Mouse (Mus musculus) C2C12 (cell line): ENCODE measurements around the gene Dab2. TPM values are rescaled to one million over a fixed set of nuclear protein-coding genes. Genes with fewer than 3 reads are reported as not detected.

Source experiments
- H3K27me3 ChIP-seq: one replicate; pipeline ENCODE4 v1.6.1; 2011; ENCODE audit not compliant: control insufficient read depth, insufficient read depth, insufficient read length
- H3K36me3 ChIP-seq: one replicate; pipeline ENCODE4 v1.6.1; 2011; ENCODE audit not compliant: control insufficient read depth, insufficient read depth
- H3K4me3 ChIP-seq: one replicate; pipeline ENCODE4 v1.5.1; 2011; ENCODE audit warnings: mild to moderate bottlenecking, control low read depth; ENCODE audit not compliant: poor library complexity, insufficient read depth, severe bottlenecking
- H3K79me2 ChIP-seq: one replicate; pipeline ENCODE4 v1.6.1; 2011; ENCODE audit not compliant: control insufficient read depth, insufficient read depth
- H3K79me3 ChIP-seq: one replicate; pipeline ENCODE4 v1.6.1; 2011; ENCODE audit warnings: low read depth, control low read depth
- H3ac ChIP-seq: one replicate; pipeline ENCODE3; 2011; ENCODE audit warnings: low read depth; ENCODE audit not compliant: control insufficient read depth, insufficient read length
- CEBPB ChIP-seq: IDR thresholded peaks from one replicate; pipeline ENCODE4 v1.6.1; 2011; ENCODE audit warnings: low read depth, mild to moderate bottlenecking, control low read depth, moderate library complexity
- CTCF ChIP-seq: IDR thresholded peaks from one replicate; pipeline ENCODE4 v1.5.1; 2011; ENCODE audit not compliant: control insufficient read depth, insufficient read depth, insufficient read length
- FOSL1 ChIP-seq: IDR thresholded peaks from one replicate; pipeline ENCODE4 v1.8.0; 2011; ENCODE audit warnings: mild to moderate bottlenecking, low read length; ENCODE audit not compliant: poor library complexity, insufficient read depth, severe bottlenecking
- MAX ChIP-seq: IDR thresholded peaks from one replicate; pipeline ENCODE4 v1.6.1; 2011; ENCODE audit warnings: mild to moderate bottlenecking, control low read depth
- MYOD1 ChIP-seq: IDR thresholded peaks from one replicate; pipeline ENCODE4 v1.6.1; 2011; ENCODE audit warnings: low read depth; ENCODE audit not compliant: control insufficient read depth, insufficient read length
- MYOG ChIP-seq: IDR thresholded peaks from one replicate; pipeline ENCODE4 v1.6.1; 2011; ENCODE audit not compliant: control insufficient read depth, insufficient read length; ENCODE audit errors: extremely low read depth
- USF1 ChIP-seq: IDR thresholded peaks from one replicate; pipeline ENCODE4 v1.6.1; 2011; ENCODE audit warnings: low read depth, mild to moderate bottlenecking, control low read depth, moderate library complexity
- polyA plus RNA-seq: library from polyadenylated mRNA; unstranded; fragments of >200 nt; fragmentation: generic; extraction: Trizol; gene quantifications from one replicate; pipeline ENCODE4 v1.2.1, GENCODE M21; 2012; ENCODE audit warnings: missing spikeins

The Dab2 gene
- polyA plus RNA-seq, 1 experiment = 31.3 TPM

DNA sequence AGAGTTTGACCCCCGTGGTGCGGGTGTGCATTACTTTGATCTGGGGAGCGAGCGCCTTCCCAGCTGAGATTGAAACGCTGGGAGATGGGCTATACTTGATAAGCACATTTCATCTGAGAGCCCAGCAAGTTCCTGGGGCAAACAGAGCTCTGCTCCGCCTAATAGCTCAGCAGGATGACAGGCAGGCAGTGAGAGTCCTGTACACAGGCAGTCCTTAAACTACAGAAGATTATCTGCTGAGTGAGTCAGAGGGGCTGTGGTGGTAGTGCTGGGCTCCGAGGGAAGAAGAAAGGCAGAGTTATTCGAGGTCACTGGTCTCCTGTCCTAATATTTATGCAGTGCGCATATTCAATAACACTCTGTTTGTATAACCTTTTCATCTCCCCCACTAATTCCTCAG, 149.3 kb downstream of the Dab2 start:
- Histone ChIP-seq H3K4me3 (no peak overlapping the region), H3ac (no peak overlapping the region), H3K27me3 (no peaks in the 10 kb centered on the region), H3K79me3 (no peaks in the 10 kb centered on the region), H3K36me3 (no peaks in the 10 kb centered on the region), H3K79me2 (no peaks in the 10 kb centered on the region)
- TF ChIP-seq MAX (no peak), CEBPB (no peak), USF1 (no peak), MYOG (no peak)

DNA sequence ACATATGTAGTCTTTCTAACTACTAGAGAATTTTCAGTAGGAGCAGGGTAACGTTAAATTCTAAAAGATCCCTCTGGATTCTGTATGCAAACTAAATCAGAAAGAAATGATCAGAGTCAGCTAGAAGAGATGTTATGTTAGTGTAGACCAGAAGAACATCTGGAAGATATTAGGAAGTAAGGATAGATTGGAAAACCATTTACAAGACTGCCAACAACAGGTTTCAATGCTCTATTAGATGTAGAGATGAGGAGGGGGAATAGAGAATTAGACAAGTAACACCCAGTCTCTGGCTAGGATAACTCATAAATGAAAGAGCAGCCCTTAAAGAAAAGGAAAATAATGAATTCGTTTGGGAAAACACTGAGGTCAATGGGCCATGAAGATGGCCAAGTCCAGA, 154.9 kb downstream of the Dab2 start:
- H3K36me3 ChIP-seq = no peaks in the 10 kb centered on the region
- H3K79me2 ChIP-seq = no peaks in the 10 kb centered on the region
- no peaks in the 10 kb centered on the region for H3K79me3 ChIP-seq
- H3K27me3 ChIP-seq = no peaks in the 10 kb centered on the region
- no peak overlapping the region for H3ac ChIP-seq
- TF ChIP-seq MYOD1 (no peak), CTCF (no peak), CEBPB (no peak), MAX (no peak), MYOG (no peak), USF1 (no peak), FOSL1 (no peak)
- H3K4me3 ChIP-seq = no peak overlapping the region

DNA sequence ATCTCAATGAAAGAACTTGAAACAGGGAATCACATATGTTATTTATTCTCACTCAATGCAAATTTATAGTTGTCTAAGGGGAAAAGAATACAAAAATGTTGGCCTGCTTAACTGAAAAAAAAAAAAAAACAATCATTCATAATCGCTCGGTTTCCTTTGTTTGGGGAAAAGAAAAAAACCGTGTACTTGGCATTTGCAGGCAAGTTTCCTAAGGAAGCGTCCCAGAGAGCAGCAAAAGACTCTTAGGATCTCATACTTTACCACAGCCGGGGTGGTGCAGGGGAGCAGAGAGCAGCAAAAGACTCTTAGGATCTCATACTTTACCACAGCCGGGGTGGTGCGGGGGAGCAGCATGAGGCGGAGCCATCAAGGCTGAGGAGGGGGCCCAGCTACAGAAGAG, 161.8 kb downstream of the Dab2 start:
- Histone ChIP-seq H3K4me3 (no peak overlapping the region), H3K36me3 (no peaks in the 10 kb centered on the region), H3ac (no peak overlapping the region), H3K27me3 (no peaks in the 10 kb centered on the region), H3K79me3 (no peaks in the 10 kb centered on the region), H3K79me2 (no peaks in the 10 kb centered on the region)
- TF ChIP-seq MYOG = no peak
- no peak for TF ChIP-seq FOSL1
- TF ChIP-seq CTCF = no peak
- TF ChIP-seq MYOD1 = no peak
- no peak for TF ChIP-seq MAX
- no peak for TF ChIP-seq USF1
- TF ChIP-seq CEBPB = no peak

DNA sequence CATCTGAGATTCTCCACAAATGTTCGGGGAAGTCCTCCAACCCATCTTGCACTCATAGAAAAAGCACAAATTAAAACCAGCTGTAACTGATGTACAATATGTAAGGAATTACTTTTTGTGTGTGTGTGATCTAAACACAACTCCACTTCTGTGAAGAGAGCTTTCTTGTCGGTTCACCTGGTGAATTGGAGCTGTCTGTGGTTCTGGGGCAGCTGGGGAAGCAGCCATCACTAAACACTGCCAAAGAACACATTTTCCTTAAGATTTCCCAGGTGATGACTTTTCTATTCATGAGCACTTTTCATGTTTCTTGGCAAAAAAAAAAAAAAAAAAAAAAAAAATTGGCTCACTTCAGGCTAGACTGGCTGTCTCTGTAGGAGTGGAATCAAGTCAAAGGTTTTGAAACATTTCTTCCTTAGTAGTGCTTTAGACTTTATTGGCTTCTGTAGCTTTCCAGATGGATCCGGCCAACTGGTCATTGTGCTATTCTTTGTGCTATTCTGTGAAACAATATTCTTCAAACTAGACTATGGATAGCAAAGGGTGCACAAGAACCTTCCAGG, 163.9 kb downstream of the Dab2 start:
- Histone ChIP-seq H3K27me3 (no peaks in the 10 kb centered on the region), H3K4me3 (no peak overlapping the region), H3K79me2 (no peaks in the 10 kb centered on the region), H3K79me3 (no peaks in the 10 kb centered on the region), H3ac (no peak overlapping the region), H3K36me3 (no peaks in the 10 kb centered on the region)
- no peak for TF ChIP-seq MYOD1
- TF ChIP-seq CEBPB = no peak
- TF ChIP-seq MAX = no peak
- no peak for TF ChIP-seq FOSL1
- TF ChIP-seq CTCF = no peak
- TF ChIP-seq MYOG = no peak
- TF ChIP-seq USF1 = no peak

DNA sequence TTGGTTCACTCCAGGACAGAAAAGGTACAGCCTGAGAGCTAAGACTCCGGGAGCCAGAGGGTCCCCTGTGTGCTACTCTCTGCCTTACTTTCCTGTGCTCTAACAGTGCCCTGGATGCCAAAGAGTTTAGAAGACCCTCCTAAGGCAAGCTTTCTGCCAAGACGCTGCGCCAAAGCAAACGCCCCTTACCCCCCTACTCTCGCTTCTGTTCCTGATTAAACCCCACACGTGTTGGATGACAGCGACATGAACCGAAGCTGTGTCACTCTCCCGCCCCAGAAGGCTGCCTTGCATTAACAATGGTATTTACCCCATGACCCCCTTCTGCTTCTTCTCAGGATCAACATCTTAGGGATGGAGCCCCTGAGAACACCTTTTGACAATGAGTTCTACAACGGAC, 167.4 kb downstream of the Dab2 start:
- H3K79me2 ChIP-seq = no peaks in the 10 kb centered on the region
- H3K4me3 ChIP-seq = no peak overlapping the region
- no peaks in the 10 kb centered on the region for H3K36me3 ChIP-seq
- H3ac ChIP-seq = no peak overlapping the region
- TF ChIP-seq FOSL1 (no peak), CEBPB (no peak), MYOD1 (no peak)
- no peaks in the 10 kb centered on the region for H3K27me3 ChIP-seq
- no peaks in the 10 kb centered on the region for H3K79me3 ChIP-seq

DNA sequence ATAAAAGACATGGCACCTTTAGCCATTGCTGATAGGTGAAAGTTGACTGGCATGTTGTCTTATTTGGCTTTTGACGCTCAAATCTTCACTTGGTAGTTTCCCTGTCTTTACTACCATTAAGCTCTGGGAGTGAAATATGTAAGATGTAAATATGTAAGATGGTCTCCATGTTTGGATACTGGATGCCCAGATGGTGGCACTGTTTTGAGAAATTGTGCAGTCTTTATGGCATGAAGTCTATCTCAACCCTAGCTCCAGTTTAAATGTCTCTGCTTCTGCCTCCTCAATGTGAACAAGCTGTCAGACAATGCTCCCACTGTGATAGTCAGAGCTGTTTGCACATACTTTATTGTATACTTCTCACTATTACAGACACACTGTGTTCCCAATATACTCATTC, 169.3 kb downstream of the Dab2 start:
- H3K79me3 ChIP-seq = no peaks in the 10 kb centered on the region
- TF ChIP-seq FOSL1 = no peak
- no peak for TF ChIP-seq MYOG
- TF ChIP-seq CTCF = no peak
- TF ChIP-seq CEBPB = no peak
- TF ChIP-seq MYOD1 = no peak
- TF ChIP-seq MAX = no peak
- TF ChIP-seq USF1 = no peak
- H3K4me3 ChIP-seq = no peak overlapping the region
- H3K36me3 ChIP-seq = no peaks in the 10 kb centered on the region
- no peaks in the 10 kb centered on the region for H3K27me3 ChIP-seq
- H3K79me2 ChIP-seq = no peaks in the 10 kb centered on the region
- no peak overlapping the region for H3ac ChIP-seq
